Mouse (Mus musculus) forebrain, embryonic 15.5 days (tissue): ENCODE data around the gene Ankrd9. TPM values are rescaled to one million over a fixed set of nuclear protein-coding genes. Genes with fewer than 3 reads are reported as not detected.

Source experiments
- ATAC-seq: fragments of 200-750 bp; cut with Nextera tagmentation; replicated peaks from 2 replicates; pipeline ENCODE4 v1.8.0; 2017; ENCODE audit warnings: mild to moderate bottlenecking, moderate TSS enrichment, moderate library complexity
- H3K27ac ChIP-seq: fragments of 300-500 bp; sonication (generic); replicated peaks from 2 replicates; pipeline ENCODE4 v1.5.1; 2015; ENCODE audit warnings: mild to moderate bottlenecking, inconsistent platforms
- H3K27me3 ChIP-seq: fragments of 300-500 bp; sonication (generic); 2 replicates; pipeline ENCODE4 v1.6.1; 2015; ENCODE audit warnings: inconsistent platforms
- H3K36me3 ChIP-seq: fragments of 300-500 bp; sonication (generic); 2 replicates; pipeline ENCODE4 v1.6.1; 2015; ENCODE audit warnings: mild to moderate bottlenecking, inconsistent platforms
- H3K4me1 ChIP-seq: fragments of 300-500 bp; sonication (generic); 2 replicates; pipeline ENCODE4 v1.6.1; 2015; ENCODE audit warnings: inconsistent platforms
- H3K4me2 ChIP-seq: fragments of 300-500 bp; sonication (generic); replicated peaks from 2 replicates; pipeline ENCODE4 v1.6.1; 2015; ENCODE audit warnings: mild to moderate bottlenecking, inconsistent platforms
- H3K4me3 ChIP-seq: fragments of 300-500 bp; sonication (generic); 2 replicates; pipeline ENCODE4 v1.5.1; 2015; ENCODE audit warnings: mild to moderate bottlenecking, inconsistent platforms
- H3K9ac ChIP-seq: fragments of 300-500 bp; sonication (generic); replicated peaks from 2 replicates; pipeline ENCODE4 v1.6.1; 2015; ENCODE audit warnings: mild to moderate bottlenecking, inconsistent platforms
- H3K9me3 ChIP-seq: fragments of 300-500 bp; sonication (generic); 2 replicates; pipeline ENCODE4 v1.6.1; 2016; ENCODE audit warnings: inconsistent platforms
- WGBS: fragments of 180-500 bp; shearing (Covaris S2); methylation state at CpG from one replicate; pipeline ENCODE4 v1.1.7; 2015; ENCODE audit warnings: mixed read lengths; 5-methylcytosine and 5-hydroxymethylcytosine counted together
- polyA plus RNA-seq: library from polyadenylated mRNA; unstranded; fragments of >200 nt; fragmentation: Nextera tagmentation; extraction: Ambion mirVana; gene quantifications from 2 replicates; pipeline ENCODE4 v1.2.1, GENCODE M21; 2015

Gene Ankrd9
- polyA plus RNA-seq, 1 experiment from 2014 or later, result 5.0 TPM

DNA sequence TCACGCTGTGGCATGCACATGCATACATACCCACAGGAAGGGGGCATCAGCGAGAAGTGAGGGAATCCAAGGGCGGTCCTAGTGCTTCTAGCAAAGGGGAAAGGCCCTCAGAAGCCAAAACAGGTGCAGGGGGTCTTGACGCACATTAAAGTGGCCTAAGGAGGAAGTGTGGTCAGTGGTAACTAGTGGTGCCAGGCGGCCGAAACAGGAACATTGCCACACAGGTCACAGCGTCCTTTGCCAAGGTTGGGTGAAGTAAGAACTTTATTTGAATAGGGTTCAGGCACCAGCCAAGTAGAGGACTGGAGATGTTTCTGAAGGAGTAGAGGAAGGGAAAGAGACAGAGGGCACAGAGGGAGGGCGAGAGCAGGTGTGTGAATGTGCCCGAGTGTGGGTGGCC lies 6.3 kb upstream of the Ankrd9 start:
- ATAC-seq, result no peak
- no peaks in the 10 kb centered on the region for H3K4me1 ChIP-seq

DNA sequence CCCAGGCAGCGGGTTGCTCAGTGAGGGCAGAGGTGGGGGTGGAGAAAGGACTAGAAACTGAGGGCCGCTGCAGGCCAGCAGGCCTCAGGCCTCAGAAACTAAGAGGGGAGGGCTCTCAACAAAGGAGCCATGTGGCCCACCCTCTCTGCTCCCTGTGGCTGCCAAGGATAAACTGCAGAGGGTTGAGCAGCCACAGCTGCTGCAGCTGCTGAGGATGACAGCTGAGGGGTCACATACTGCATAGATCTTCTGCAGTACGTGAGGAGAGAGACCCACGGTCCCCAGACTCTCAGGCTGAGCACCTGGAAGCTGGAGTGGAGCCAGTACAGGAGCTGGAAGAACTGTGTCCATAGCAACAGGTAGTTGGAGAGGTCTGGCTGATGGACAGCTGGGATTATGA lies 5.8 kb upstream of the Ankrd9 start:
- no peak overlapping the region for H3K9ac ChIP-seq
- no peak overlapping the region for H3K4me3 ChIP-seq
- no peaks in the 10 kb centered on the region for H3K9me3 ChIP-seq
- H3K27me3 ChIP-seq, result no peaks in the 10 kb centered on the region
- H3K4me2 ChIP-seq, result no peak overlapping the region
- 81% methylated on average over 4 of the region's 4 CpGs for WGBS
- ATAC-seq, result no peak
- H3K4me1 ChIP-seq, result no peaks in the 10 kb centered on the region
- no peak overlapping the region for H3K27ac ChIP-seq
- no peaks in the 10 kb centered on the region for H3K36me3 ChIP-seq

More for the DNA sequence above, 6.3 kb upstream of the Ankrd9 start:
- Histone ChIP-seq H3K36me3 (no peaks in the 10 kb centered on the region), H3K9me3 (no peaks in the 10 kb centered on the region), H3K9ac (no peak overlapping the region), H3K4me3 (no peak overlapping the region), H3K4me2 (no peak overlapping the region), H3K27ac (no peak overlapping the region), H3K27me3 (no peaks in the 10 kb centered on the region)
- 81% methylated on average over 9 of the region's 9 CpGs for WGBS

DNA sequence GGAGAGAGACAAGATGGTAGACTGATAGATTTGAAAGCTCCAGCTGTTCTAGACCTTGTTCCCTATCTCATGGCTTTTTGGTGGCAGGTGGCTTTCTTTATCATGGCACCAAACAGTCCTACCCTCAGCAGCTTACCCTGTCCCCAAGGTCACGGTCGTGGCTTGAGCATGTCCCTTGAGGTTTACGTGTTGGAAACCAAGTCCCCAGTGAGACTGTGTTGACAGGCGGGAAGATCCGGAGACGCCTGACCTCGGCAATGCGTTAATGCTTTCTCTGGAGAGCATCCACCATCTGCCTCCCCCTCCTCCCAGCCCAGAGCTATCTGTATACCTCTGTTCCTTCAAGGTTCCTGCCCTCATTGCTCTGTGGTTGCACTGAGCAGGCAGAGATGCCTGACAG lies 4.9 kb upstream of the Ankrd9 start:
- Histone ChIP-seq H3K4me1 (peaks cover 4% of the 10 kb centered on the region), H3K27ac (no peak overlapping the region), H3K36me3 (no peaks in the 10 kb centered on the region), H3K4me3 (no peak overlapping the region), H3K27me3 (no peaks in the 10 kb centered on the region), H3K9ac (no peak overlapping the region), H3K4me2 (no peak overlapping the region), H3K9me3 (no peaks in the 10 kb centered on the region)
- ATAC-seq, result no peak
- 86% methylated on average over 8 of the region's 8 CpGs for WGBS

DNA sequence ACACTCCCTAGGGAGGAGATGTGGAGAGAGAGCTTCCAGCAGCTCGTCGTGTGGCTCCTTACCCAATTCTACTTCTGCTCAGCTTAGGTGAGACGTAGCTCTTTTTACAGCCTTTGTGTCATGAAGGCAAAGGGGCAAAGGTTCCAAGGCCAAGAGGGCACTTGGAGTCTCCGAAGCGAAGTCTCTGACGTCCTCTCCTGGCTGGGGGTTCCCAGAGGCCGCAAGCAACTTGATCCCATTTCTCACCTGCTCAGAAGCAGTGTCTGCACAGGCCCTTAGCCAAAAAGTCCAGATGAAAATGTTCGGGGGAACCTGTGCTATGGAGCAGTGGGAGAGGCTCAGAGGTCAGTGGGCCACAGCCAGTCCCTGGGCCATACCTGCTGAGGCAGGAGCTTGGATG lies 4.2 kb upstream of the Ankrd9 start:
- Histone ChIP-seq H3K9ac (no peak overlapping the region), H3K4me1 (peaks cover 9% of the 10 kb centered on the region), H3K27ac (no peak overlapping the region), H3K4me3 (no peak overlapping the region), H3K4me2 (no peak overlapping the region), H3K9me3 (no peaks in the 10 kb centered on the region), H3K36me3 (no peaks in the 10 kb centered on the region), H3K27me3 (no peaks in the 10 kb centered on the region)
- WGBS, result 85% methylated on average over 8 of the region's 8 CpGs
- ATAC-seq, result no peak

DNA sequence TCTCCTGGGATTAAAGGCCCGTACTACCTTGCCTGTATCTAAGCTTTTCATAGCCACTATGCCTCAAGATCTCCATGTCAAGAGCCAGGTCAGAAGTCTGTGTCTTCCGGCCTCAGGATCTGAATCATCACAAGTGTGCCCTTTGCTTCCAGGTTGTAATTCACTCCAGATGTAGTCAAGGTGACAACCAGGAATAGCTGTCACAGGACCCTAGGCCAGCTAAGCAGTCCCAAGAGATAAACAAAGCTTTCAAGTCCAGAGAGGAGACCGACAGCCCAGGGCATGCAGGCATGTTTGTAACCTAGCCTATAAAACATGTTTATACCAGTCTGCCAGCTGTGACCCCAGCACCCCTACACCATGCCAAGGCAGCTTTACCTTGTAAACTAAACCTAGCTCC lies 2.9 kb upstream of the Ankrd9 start:
- Histone ChIP-seq H3K4me3 (no peak overlapping the region), H3K4me2 (no peak overlapping the region), H3K9me3 (no peaks in the 10 kb centered on the region), H3K4me1 (peaks cover 14% of the 10 kb centered on the region), H3K9ac (no peak overlapping the region), H3K27ac (no peak overlapping the region), H3K36me3 (no peaks in the 10 kb centered on the region; the same call in 1 of the 2 replicates), H3K27me3 (no peaks in the 10 kb centered on the region)
- 90% methylated on average over 3 of the region's 3 CpGs for WGBS
- no peak for ATAC-seq

DNA sequence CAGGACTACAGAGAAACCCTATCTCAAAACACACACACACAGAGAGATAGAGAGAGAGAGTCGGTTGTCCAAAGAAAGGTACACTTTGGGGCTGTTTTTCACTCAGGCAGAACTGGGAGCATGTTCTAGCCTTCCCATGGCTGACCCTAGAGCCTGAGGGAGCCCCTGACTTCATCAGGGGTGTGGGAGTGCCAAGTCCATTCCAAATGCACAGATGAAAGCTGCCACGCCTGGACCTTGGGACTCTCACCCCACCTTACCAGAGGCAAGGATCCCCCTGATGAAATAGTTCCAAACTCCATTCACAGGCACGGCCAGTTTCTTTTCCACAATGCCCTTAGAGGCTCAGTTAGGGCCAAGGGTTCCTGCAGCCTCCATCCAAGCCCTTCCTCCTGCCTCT lies 968 bp upstream of the Ankrd9 start:
- no peaks in the 10 kb centered on the region for H3K9me3 ChIP-seq
- no peak for ATAC-seq
- no peaks in the 10 kb centered on the region for H3K27me3 ChIP-seq
- H3K9ac ChIP-seq, result no peak overlapping the region
- no peak overlapping the region for H3K4me3 ChIP-seq
- H3K4me1 ChIP-seq, result peaks cover 14% of the 10 kb centered on the region
- WGBS, result 82% methylated on average over 3 of the region's 3 CpGs
- no peak overlapping the region for H3K4me2 ChIP-seq
- no peak overlapping the region for H3K27ac ChIP-seq
- H3K36me3 ChIP-seq, result no peaks in the 10 kb centered on the region; the same call in 1 of the 2 replicates

DNA sequence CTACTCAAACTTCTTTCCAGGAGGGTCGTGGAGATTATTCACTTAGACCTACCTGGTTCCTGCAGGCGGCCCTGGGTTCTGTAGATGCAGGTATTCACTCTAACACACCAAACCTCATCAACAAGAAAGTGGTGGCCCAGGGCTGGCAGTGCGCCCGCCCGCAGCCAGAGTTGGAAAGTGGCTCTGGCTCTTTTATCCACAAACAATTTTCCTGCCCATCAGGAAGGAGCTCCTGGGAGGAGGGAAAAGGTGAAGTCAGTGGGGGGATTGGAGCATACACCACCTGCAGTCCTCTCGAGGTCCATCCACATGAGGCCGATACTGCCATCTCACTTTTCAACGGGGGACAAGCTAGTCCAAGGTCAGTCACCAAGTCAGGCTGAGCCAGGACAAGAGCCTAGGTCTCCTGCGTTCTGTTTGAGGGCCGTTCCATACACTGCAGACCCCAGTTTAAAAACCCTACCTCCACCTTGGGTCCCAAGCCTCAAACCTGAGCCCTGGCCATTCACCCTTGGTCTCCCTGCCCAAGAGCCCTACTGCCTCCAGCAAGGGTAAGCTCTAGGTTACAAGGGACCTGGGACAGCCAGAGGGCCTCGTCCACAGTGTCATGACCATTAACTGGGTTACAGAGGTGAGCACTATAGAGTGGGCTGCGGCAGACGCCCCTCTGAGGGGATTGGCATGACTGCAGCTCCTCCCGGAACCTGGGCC lies 789 bp downstream of the Ankrd9 start:
- peak overlapping the region; percentile 76 for H3K4me3 ChIP-seq
- H3K4me2 ChIP-seq, result peak overlapping the region; percentile 95
- no peaks in the 10 kb centered on the region for H3K27me3 ChIP-seq
- 37% methylated on average over 14 of the region's 14 CpGs for WGBS
- peaks cover 6% of the 10 kb centered on the region for H3K36me3 ChIP-seq
- H3K9ac ChIP-seq, result peak overlapping the region; percentile 74
- no peak for ATAC-seq
- no peaks in the 10 kb centered on the region for H3K9me3 ChIP-seq
- no peak overlapping the region for H3K27ac ChIP-seq
- peaks cover 14% of the 10 kb centered on the region for H3K4me1 ChIP-seq

DNA sequence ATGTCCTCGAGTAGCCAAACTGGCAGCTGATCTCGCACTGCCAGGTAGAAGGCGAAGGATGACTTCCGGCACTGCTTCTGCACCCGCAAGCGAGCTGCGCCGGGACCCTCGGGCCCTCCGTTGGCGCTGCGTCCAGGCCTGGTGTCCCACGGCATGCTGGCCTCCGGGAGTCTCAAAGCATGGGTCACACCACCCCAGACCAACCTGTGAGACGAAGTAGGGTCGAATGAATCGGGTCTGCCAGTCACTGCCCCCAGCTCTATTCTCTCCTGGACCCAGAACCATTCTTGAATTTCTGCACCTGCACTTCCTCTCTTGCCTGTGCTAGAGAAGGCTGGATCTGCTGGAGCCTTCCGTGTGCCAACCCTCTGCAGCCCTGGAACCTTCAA lies 1.5 kb downstream of the Ankrd9 start:
- Histone ChIP-seq H3K9me3 (no peaks in the 10 kb centered on the region), H3K36me3 (peaks cover 6% of the 10 kb centered on the region), H3K4me2 (no peak overlapping the region), H3K4me1 (peaks cover 14% of the 10 kb centered on the region), H3K27me3 (no peaks in the 10 kb centered on the region), H3K27ac (no peak overlapping the region), H3K9ac (no peak overlapping the region), H3K4me3 (no peak overlapping the region)
- no peak for ATAC-seq
- 96% methylated on average over 18 of the region's 18 CpGs for WGBS

DNA sequence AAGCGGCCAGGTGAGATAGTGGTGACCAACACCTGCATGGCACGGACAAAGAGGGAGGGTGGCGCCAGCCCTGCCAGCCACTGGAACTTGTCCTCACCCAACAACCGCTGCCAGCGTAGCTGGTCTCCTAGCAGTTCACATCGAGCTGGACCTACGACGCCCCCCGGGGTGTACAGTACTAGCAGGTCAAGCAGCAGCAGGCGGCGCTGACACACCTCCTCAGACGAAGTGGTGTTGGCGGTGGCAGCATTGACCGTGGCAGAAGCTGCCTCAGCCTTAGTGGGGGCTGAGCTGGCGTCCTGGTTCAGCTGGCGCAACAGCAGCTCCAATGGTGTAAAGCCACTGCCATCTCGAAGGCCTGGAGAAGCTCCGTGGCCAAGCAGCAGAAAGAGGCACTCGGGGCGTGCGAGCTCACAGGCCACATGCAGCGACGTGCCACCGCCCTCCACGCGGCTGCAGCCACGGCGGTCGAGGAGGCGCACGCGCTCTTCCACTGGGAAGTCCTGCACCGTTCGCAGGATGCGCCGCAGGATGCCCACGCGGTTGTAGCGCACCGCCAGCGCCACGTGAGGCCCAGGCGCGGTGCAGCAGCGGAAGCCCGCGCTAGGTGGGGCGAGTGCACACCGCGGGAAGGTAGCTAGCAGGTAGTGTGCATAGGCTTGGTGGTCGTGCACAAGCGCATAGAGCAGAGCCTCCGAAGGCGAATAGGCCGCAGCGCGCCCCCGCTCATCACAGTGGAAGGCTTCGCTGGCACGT lies 2.1 kb downstream of the Ankrd9 start:
- ATAC-seq, result no peak
- H3K36me3 ChIP-seq, result peaks cover 6% of the 10 kb centered on the region

DNA sequence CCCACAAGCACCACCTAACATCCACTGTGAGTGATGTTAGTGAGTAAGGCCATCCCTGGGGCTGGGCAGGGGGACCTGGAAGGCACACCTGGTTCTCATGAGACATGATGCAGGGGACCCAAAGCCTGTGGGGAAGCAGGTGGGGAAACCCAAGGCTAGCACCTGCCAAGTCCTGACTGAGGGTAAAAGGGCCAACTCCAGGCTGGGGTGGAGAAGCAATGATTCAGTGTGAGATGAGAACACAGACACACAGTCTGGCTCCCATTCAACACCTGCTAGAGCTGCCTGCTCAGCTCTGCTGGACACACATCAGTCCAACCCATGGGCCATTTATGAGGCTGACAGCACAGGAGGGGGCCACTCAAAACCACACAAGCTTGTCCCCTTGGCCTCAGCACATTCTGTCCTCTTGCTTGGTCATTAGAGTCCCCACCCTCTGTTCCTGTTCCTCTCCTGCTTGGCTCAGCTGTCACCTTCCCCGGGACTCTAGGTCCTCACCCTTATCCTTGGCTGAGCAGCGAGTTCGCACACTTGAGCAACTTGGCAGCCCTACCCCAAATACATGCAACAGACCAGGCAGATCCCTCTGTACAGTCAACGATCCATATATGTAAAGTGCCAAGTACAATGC lies 2.9 kb downstream of the Ankrd9 start:
- no peaks in the 10 kb centered on the region for H3K9me3 ChIP-seq
- 93% methylated on average over 4 of the region's 4 CpGs for WGBS
- no peak for ATAC-seq

More for the DNA sequence above, 2.1 kb downstream of the Ankrd9 start:
- H3K9me3 ChIP-seq, result no peaks in the 10 kb centered on the region
- no peaks in the 10 kb centered on the region for H3K27me3 ChIP-seq
- no peak overlapping the region for H3K4me3 ChIP-seq
- H3K27ac ChIP-seq, result no peak overlapping the region
- 95% methylated on average over 60 of the region's 60 CpGs for WGBS
- no peak overlapping the region for H3K4me2 ChIP-seq
- no peak overlapping the region for H3K9ac ChIP-seq
- H3K4me1 ChIP-seq, result peaks cover 14% of the 10 kb centered on the region

DNA sequence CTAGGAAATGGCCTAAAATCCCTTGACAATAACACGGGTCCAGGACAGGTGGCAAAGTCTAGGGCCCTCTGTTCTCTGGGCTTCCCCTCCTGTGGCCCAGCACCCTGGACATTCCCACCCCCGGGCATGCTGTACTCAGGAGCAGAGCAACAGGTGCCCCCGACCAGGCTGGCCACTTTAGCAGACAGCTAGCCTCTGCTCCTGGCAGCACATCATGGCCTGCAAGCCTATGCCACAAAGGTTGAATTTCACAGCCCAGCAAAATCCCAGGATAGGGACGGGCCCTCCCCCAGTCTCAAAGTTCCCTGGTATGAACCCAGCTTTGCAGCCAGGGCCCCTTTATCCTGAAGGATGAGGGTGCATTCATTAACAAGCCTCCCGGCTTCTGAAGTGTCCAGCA lies 3.5 kb downstream of the Ankrd9 start:
- ATAC-seq, result no peak
- 92% methylated on average over 5 of the region's 5 CpGs for WGBS
- no peak overlapping the region for H3K4me3 ChIP-seq

More for the DNA sequence above, 2.9 kb downstream of the Ankrd9 start:
- Histone ChIP-seq H3K4me3 (no peak overlapping the region), H3K27me3 (no peaks in the 10 kb centered on the region), H3K36me3 (peaks cover 6% of the 10 kb centered on the region), H3K4me1 (peaks cover 14% of the 10 kb centered on the region), H3K4me2 (no peak overlapping the region), H3K9ac (no peak overlapping the region), H3K27ac (no peak overlapping the region)

DNA sequence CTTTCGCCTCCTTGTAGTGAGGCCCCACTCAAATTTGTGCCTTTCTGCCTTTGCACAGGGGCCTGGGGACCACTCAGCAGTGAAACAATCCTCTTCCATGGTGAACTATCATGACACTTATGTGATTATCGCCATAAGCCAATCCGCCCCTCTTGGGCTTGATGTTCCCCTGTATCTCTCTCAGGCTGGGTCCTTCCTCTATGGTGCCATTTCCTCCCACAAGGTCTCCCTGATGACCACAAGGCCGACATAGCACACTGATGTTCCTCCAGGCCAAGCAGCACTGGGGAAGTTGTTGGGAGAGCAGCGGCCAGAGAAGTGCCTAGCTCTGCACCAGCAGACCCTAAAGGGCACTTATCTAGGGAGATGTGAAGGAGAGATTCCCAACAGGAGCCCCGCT lies 4.1 kb downstream of the Ankrd9 start:
- Histone ChIP-seq H3K4me1 (peaks cover 14% of the 10 kb centered on the region), H3K9me3 (no peaks in the 10 kb centered on the region), H3K36me3 (peaks cover 13% of the 10 kb centered on the region), H3K27ac (no peak overlapping the region), H3K4me2 (no peak overlapping the region), H3K9ac (no peak overlapping the region), H3K4me3 (no peak overlapping the region), H3K27me3 (no peaks in the 10 kb centered on the region)
- 94% methylated on average over 6 of the region's 6 CpGs for WGBS
- no peak for ATAC-seq

More for the DNA sequence above, 3.5 kb downstream of the Ankrd9 start:
- Histone ChIP-seq H3K4me1 (peaks cover 14% of the 10 kb centered on the region), H3K27me3 (no peaks in the 10 kb centered on the region), H3K9ac (no peak overlapping the region), H3K9me3 (no peaks in the 10 kb centered on the region), H3K36me3 (peaks cover 8% of the 10 kb centered on the region), H3K27ac (no peak overlapping the region), H3K4me2 (no peak overlapping the region)
